Mouse (Mus musculus): ENCODE data around the gene Gm36210.

GRCm38 (mm10) chr7:4901171-4901570 lies 5.1 kb downstream of the Gm36210 start:
- TF ChIP-seq POLR2A (IDR thresholded peaks at IDR 0.05; ENCODE audit: borderline replicate concordance, control insufficient read depth, low read depth, low read length) (no peak), CTCF (IDR thresholded peaks at IDR 0.05; ENCODE audit: control insufficient read depth, insufficient read depth, low read length) (peak; percentile 67)

Measured in bone marrow, adult 2 months (tissue).